Mouse (Mus musculus): Measurements from ENCODE around the gene Pgs1. TPM values are rescaled to one million over a fixed set of nuclear protein-coding genes. Genes with fewer than 3 reads are reported as not detected.

The Pgs1 gene
- polyA plus RNA-seq, 3 experiments from 2014 or later, result 26.4 to 38.4 (median 36.7) TPM

DNA sequence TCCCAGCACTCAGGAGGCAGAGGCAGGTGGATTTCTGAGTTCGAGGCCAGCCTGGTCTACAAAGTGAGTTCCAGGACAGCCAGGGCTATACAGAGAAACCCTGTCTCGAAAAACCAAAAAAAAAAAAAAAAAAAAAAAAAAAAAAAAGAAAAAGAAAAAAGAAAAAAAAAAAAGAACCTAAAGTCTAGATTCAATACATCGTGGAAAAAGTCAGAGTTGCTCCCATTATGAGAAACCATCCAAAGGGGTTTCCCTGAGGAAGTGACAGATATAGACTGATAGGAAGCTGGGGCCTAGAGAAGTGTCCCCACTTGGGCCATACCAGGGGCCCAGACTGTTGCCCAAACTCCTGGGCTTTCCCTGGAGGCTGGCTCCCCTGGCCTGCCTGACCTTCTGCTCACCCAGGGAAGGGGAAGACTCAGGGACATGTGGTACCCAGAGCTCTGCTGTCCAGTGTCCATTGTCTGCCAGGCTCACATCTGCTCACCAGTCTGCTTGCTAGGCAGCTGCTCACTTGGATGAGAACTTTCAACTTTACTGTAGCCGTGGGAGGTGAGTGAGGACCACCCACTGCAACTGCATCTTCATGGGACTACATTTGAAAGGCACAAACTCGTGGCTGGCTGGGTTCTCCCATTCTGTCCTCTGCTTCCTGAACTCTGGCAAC lies 8.3 kb upstream of the Pgs1 start:
- no peak for ATAC-seq

DNA sequence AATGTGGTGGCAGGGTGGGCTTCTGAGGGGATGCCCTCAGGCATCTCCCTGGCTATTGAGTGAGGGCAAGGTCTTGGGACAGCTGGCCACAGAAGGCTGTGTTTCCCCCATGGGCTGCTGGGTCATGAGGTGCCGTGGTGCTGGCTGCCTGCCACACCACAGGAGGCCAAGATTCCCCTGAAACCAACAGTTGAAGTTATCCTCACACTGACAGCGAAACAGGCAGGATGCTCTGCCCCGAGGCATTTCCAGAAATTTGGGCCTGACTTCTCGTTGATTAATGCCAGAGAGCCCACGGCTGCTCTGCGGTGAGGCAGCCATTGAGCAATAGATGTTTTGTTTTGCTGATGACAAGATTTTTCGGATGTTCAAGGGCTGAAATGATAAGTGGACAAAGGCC lies 6.7 kb upstream of the Pgs1 start:
- ATAC-seq, result no peak

DNA sequence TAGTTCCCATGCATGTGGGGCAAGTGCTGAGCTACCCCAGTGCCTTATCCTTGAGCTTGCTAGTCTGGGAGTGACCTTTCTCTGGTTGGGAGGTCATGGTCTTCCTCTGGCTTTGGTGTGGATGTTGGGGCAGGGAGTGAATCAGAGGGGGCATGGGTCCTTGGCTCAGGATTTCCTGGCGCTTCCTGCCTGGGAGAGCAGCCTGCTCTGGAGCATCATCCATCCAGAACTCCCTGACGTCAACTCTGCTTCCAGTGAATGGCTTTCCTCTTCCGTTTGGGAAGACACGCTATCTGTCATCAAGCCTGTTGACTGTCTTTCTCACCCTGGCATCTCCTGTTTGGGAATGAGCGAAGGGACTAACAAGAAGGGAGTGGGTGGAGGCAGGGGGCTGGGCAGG lies 3.7 kb upstream of the Pgs1 start:
- no peak for ATAC-seq

DNA sequence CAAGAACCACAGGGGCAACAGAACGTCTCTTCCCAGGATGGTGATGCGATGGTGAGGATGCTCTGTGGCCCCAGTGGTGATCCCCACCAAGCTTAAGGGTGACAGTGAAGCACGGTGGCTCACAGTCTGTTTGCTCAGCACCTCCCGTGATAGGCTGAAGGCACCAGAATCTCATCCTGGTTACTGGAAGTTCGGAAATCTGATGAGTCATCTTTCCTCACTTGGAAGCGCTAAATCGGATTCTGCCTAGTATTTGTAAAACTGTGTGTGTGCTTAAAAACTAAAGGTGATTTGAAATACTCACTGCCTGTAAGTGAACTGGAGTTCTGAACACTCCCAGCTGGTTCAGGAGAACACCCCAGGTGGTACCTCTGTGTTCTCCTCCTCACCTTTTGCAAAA lies 2.3 kb upstream of the Pgs1 start:
- ATAC-seq, result no peak

DNA sequence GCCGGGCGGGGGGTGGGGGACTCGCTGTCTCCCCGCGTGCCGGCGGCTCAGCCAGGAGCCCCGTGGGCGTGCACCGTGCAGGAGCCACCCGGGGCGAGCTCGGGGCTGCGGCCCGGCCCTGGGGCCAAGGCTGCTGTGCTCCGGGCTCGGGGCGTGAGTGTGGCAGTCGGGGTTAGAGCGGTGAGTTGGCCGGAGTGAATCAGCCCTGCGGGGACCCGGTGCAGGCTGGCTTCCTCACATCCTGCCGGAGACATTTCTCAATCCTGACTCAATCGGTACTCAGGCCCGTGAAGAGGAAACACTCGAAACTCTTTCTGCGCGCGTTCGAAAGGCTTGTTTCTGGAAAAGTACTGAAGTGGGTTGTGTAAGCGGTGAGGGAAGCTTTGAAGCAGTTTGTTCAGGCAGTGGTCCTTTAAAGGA lies 950 bp downstream of the Pgs1 start:
- peak; percentile 44 for ATAC-seq

DNA sequence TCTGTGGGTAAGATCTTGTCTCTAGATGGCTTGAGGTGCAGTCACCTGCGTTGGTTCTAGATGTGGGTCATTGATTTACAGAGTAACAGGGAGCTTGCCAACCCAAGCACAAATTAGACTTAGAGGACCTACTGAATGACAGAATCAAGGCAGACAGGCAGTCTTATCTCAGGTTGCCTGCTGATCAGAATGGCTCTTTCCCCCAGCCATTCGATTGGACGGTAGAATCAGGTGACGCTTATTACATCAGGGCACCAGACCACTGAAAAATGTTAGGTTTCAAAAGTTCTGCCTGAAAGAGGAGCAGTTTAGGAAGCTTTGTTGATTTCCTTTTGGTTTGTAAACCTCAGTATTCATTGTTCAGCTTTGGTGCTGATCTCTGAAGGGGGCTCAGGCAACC lies 1.9 kb downstream of the Pgs1 start:
- no peak for ATAC-seq

DNA sequence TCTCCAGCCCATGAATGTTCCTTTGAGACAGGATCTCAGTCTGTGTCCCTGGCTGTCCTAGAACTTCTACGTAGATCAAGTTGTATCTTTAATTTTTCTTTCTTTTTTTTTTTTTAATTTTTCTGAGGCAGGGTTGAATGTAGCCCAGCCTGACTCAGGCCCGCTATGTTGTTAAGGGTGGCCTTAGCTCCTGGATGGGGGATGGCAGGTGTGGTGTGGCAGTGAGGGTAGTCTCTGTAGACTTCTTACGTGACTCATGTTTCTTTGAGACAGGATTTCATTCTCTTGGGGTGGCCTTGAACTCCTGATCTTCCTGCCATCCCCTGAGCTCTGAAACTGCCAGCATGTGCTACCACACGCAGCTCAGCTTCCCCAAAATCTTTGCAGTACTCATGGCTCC lies 3.1 kb downstream of the Pgs1 start:
- no peak for ATAC-seq

DNA sequence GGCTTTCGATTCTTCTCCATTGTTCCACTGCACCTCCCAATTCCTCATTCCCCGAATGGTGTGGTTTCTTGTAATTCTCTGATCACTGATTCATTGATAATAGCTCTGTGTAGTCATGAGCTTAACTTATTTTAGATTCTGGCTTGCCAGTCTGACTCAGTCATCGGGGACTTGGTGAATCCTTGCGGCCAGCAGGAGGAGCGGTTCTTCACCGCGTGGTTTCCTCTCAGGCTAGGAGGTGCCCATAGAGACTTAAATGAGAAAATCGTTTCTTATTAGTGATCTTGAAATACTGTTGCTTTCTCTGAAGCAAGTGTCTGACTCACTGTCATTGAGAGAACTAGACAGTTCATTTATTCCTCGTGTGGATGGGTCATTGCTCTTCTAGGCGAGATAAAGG lies 3.8 kb downstream of the Pgs1 start:
- ATAC-seq, result peak; percentile 34

DNA sequence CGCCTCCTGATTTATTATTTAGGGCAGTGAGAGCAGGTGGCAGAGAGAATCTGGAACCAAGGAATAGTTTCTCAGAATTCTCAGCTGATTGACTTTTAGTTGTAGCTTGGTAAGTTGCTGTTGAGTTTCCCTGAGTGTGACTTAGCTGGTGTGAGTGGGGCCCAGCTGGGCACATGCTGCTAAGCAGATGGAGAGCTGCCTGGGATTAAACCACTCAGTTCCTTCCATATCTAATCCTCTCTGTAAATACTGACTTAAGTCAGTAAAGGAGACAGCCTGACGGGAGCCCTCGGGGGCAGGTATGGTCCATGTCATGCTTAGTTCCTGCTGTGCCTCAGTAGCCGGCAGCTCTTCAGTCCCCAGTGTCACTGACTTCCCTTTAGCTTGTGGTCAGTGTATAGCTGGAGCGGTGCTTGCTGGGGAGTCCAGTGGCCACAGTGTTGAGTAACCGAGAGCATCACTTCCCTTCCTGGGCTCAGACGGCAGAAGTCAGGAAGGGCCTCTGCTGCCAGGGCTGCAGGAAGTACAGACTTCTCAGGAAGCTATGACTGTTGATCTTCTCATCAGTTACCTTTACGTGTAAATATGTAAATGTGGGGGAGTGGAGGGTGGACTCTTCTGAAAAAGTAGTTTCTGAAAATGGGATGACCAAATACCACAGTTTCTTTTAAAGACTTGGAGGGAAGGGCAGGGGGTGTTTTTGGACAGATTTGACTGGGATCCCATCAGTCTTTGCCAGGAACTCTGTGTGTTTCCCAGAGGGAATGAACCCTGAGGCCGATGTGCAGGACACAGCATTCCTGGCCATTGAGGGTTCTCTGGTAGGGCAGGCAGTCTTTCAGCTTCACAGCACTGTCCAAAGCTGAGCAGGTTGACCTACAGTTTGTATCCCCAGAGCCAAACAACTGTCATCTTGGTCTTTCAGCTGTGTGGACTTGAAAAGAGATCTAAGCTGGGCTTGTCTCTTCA lies 5.7 kb downstream of the Pgs1 start:
- peak; percentile 57 for ATAC-seq

DNA sequence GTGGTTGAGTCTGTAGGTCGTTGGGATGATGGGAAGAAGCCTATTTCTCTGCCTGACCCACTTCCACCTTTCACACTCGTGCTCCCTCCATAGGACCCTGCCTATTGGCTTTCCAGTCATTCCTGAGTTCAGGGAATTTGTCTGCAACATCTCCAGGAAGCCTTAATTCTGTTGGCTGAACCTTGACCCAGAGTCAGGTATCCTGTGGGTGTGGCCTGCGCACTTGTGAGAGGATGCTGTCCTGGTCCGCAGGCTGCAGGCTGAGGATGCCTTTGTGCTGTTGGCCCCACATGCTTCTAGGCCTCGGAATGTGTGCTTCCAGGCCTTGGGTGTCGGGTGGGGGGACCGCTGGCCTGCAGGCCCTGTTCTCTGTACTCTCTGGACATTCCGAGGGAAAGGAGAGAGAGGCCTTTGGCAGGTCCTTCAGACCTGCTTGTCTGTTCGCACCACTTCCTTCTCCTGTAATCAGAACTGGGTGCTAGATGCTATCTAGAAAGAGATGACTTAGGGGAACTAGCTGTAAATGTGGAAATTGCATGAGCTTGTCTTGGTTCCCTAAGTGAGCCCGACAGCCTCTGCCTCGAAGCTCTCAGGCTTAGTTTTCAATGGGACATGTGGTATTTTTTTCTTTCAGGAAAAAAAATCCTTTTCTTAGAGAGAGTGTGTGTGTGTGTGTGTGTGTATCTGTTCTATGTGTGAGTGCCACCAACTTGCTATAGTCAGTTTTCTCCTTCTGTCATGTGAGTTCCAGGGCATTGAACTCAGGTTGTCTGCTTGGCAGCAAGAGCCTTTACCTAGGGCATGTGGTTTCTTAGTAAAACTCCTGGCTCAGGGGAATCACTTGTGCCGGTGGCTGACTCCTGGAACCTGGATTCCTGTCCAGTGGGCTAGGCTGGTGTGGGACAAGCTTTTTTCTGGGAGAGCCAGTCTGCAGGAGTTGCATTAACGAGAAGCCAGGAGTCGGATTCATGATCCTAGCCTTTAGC lies 7.4 kb downstream of the Pgs1 start:
- ATAC-seq, result no peak

DNA sequence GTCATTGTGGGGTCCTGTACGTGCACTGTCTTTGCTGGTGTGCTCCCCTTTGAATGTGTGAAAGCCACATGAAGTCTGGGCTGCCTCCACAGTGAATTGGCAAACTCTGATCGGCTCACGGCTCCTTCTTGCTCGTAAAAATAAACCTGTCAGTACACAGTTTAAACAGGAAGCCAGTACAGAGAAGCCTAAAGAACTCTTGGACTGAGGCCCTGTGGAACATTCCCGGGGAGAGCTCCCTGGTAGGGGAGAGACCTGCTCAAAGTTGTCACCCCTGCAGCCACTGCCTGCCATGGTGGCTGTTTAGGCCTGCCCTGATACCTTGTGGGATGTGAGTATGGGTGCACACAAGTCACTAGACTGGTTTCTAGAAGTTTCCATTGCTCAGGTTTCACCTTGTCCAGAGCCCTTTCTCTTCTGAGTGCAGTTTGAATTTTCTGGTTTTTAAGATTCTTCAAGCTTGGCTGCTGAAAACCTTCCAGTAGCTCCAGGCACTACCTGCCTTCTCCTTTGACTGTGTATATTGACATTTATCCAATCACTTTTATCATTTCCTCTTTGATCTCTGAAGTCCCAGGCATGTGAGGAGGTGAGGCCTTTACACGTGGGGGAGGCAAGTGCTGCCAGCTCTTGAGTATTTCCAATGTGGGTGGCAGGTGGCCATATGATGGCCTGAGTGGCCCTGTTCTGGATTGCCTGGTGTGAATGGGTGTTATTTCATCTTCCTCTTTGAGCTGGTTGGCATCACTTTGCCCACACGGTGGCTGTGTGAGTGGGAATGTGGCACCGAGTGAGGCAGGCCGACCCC lies 8.4 kb downstream of the Pgs1 start:
- peak; percentile 34 for ATAC-seq

DNA sequence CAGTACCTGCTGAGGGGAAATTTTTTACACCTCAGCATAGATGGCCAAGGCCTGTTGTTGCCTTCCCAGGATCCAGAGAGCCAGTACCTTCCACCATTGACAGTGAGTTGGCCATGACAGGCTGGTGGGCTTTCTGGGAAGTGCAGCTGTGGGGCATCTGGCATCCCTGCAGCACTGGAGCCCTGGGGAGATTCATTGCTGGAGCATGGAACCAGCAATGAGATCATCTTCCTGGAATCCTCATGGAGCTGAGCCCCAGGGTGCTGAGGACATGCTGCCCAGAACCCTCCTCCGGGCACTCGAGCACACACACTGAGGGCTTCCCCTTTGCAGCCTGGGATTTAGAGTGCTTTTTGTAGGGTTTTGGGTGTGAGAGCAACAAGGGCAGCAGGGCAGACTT lies 9.2 kb downstream of the Pgs1 start:
- ATAC-seq, result no peak

DNA sequence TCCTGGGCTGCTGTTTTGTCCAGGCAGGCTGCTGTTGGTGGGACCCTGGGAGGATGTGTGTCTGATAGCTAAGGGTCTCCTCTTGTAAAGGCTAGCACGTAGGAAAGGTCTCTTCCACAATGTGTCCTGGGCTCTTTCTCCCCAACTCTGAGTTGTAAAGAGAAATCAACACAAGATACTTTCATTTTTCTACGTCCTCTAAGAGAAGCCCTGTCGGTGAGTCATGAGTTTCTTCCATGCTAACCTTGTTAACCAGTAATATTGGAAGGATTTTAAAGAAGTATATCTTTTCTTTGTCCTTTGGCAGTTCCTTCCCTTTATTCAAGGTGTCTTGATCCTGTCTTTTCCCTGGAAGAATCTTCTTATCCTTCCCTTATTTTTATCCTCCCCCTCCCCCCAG lies 9.6 kb downstream of the Pgs1 start:
- no peak for ATAC-seq

DNA sequence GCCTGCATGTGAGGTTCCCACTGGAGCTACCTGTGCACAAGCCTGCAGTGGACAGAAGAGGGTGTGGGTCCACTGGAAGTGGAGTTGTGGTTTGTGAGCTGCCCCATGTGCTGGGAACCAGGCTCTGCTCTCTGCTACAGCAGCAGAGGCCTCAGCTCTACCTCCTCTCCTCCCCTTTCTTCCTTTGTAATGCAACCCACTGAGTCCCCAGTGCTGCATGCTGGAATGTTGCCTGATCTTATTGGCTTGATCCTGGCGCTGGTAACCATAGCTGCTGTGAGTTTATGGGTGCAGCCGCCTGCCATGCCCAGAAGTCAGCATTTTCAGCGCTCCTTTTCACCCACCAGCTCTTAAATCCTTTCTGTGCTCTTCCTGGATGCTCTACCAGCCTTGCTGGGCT lies 10.0 kb downstream of the Pgs1 start:
- no peak for ATAC-seq

DNA sequence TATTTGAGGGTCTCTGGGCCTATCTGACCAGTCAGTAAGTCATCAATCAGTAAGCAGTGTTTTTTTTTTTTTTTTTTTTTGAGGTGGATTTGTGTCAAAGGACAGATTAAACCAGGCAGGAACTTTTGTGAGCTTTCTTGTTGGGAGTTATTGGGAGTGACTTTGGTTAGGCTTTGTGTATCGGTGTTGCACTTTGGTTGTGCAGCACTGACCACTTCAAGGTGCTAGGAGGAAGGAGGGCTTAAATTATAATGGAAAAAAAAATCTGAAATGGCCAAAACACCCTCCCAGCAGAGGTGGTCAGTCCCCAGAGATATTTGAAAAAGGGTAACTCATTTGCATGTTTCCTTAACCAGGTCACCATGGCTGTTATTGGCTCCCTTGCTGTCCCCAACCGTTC lies 11.0 kb downstream of the Pgs1 start:
- no peak for ATAC-seq

DNA sequence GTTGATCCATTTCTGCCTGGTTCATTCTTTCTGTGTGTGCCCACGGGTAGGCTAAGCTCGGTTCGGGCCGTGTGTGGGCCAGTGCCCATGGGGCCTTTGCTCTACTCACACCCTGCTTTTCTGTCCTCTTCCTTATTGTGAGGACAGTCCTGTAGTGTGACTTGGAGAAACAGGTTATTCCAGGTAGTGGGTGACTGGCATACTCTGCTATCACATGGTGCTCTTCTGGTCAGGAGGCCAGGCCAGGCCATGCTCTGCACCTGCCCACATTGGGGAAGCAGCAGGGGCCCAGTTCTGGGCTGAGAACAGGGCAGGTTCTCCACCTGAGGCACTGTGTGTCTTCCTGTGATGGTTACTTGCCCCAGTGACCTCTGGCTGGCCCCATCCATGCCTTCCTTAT lies 12.3 kb downstream of the Pgs1 start:
- ATAC-seq, result no peak

DNA sequence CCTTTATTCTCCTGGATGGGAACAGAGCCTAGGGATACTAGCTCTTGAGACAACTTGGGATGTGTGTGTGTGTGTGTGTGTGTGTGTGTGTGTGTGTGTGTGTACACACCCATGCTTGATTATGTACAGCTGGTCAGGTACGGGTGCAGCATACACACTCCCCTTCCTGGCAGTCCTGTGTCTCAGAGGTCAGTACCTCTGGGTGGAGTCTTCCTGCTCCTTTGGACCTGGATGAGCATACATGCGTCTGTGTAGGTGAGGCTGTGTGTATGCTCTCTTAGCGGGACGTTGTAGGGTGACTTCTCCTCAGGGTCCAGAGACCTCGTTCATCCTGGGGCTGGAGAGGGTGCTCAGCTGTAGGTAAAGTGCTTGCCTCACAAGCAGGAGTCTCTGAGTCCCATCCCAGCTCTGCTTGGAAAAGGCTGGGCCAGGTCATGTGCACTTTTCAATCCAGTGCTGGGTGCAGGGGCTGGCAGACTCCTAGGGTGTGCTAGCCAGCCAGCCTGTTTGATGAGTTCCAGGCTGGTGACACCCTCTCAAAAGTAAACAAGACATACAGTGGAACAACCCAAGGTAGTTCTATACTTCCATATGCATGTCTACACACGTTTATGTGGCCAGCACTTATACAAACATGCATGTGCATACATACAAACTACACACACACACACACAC lies 13.3 kb downstream of the Pgs1 start:
- no peak for ATAC-seq

DNA sequence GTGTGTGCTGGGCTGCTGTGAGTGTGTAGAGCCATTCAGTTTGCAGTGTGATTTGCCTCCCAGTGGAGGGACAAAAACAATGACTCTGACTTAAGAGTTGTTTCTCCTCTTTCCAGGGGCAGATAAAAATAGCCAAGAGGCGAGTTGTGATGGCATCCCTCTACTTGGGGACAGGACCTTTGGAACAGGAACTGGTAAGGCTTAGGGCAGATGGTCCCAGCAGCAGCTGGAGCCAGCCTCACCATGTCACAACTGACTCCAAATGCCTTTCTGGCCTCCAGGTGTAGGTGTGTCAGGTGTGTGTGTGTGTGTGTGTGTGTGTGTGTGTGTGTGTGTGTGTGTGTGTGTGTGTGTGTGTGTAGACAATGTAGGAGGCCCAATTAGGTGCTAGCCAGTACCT lies 14.0 kb downstream of the Pgs1 start:
- ATAC-seq, result no peak

DNA sequence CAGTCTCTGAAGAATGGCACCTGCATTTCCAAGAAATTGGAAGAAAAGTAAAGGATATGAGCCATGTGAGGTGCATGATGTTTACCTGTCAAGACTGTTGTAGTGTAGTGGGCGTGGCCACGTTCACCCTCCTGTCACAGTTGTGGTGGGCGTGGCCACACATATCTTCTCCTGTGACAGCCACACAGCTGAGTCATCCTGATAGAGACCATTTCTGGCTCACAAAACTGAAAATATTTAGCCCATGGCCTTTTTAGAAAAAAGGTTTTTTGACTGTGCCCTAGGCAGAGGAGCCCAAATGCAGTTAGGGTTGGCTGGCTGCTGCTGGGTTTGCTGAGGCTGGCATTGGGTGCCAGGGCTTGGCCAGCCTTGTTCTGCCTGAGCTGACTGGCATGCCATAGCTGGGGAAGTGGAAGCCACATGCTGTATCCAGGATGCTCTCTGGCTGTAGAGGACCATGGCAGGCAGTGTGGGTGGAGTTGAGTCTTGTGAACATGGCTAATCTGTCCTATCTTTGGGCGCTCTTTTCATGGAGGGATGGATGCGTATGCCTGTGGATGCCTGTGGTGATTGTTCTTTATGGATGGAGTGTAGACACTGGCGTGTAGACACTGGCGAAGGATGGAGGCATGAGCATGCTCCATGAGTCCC lies 14.6 kb downstream of the Pgs1 start:
- ATAC-seq, result no peak

DNA sequence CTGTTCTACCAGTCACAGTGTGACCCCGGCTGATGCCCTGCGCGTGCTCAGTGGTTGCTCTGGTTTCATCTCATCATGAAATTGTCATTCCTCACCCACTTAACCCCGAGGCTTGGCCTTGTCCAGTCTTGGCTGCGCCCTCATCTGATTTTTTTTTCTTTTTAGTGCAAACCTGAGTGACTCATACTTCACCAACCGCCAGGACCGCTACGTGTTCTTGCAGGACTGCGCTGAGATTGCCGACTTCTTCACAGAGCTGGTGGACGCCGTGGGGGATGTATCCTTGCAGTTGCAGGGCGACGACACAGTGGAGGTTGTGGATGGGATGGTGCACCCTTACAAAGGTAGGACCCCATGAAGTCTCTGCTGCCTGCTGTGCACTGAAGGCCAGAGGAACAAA lies 17.1 kb downstream of the Pgs1 start:
- no peak for ATAC-seq

DNA sequence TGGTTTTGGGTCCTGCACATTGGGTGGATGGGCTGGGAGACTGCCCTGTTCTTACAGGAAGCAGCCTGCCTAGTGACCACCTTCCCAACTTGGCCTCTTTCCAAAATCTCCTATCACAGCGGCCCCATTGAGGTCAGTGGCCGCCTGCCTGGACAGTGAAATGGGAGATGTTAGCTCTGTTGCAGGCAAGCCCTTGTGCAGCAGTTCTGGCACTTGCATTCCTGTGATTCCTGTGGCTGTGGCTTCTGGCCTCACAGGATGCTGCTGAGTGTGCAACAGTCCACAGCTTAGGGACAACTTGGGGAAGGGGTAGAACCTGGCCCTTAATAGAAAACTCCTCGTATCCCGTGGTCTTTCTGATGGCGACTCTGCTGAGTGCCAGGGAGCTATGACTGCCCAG lies 17.6 kb downstream of the Pgs1 start:
- ATAC-seq, result no peak

Measured in inflammation-experienced regulatory T-cells, adult 6 months (primary cell).